Mouse (Mus musculus) left cerebral cortex, postnatal 14 days (tissue): ENCODE measurements around the gene Inppl1. TPM values are rescaled to one million over a fixed set of nuclear protein-coding genes. Genes with fewer than 3 reads are reported as not detected.
A peak's percentile ranks its signal among the peaks of the same experiment; 100 is the strongest.

Experiments used
- DNase-seq, 2 experiments: peaks; one replicate each; pipeline ENCODE4 v3.0.0; 2021 to 2022; ENCODE audit warnings: low spot score in 2 of 2, mixed read lengths in 1 of 2
- intact Hi-C: fragments of 180-260 bp; cut with DNase I; formaldehyde crosslinking; loops from one replicate; pipeline ENCODE4 v1.15.1; 2025
- long read RNA-seq, 2 experiments: library from polyadenylated mRNA; stranded (forward); transcript quantifications; one replicate each; pipeline ENCODE4 v2.0.0; 2021
- total RNA-seq, 2 experiments: library from RNA; stranded (reverse); gene quantifications; 2 replicates each; pipeline ENCODE4 v1.2.3; 2021

Inppl1 gene
- total RNA-seq = 10 to 100 TPM; 23.0 to 27.3 TPM
- long read RNA-seq, experiment 1, full-length matches to known transcripts = 2 of 19 reads
- long read RNA-seq, experiment 1, partial matches to known transcripts = 13 of 19 reads
- long read RNA-seq, experiment 1, other reads (novel, unspliced or antisense) = 4 of 19 reads
- long read RNA-seq, experiment 2, full-length matches to known transcripts = 4 of 10 reads
- long read RNA-seq, experiment 2, partial matches to known transcripts = 6 of 10 reads
- long read RNA-seq, experiment 2, other reads (novel, unspliced or antisense) = 0 of 10 reads

- intact Hi-C loops = loop anchor here (5.0 kb wide), 1 partner anchor 161 kb away; no protein-coding TSS in a partner anchor
- peak; percentile 57 to 67 for DNase-seq
Measured at GRCm38 (mm10) chr7:101837606-101838471, at the start of gene Inppl1. TSS of gene Inppl1 (minus strand) at chr7:101838229.

- no peak for DNase-seq
- intact Hi-C loops = no loop called here
Measured at GRCm38 (mm10) chr7:101886274-101886673, 48.2 kb upstream of the Inppl1 start.

GRCm38 (mm10) chr7:101884160-101884559 is 46.1 kb upstream of the Inppl1 start:
- no peak for DNase-seq
- intact Hi-C loops = no loop called here

GRCm38 (mm10) chr7:101882413-101883154 is 44.6 kb upstream of the Inppl1 start:
- DNase-seq = no peak

GRCm38 (mm10) chr7:101880855-101881254 is 42.8 kb upstream of the Inppl1 start:
- intact Hi-C loops = no loop called here
- no peak for DNase-seq

More at GRCm38 (mm10) chr7:101882413-101883154, 44.6 kb upstream of the Inppl1 start:
- intact Hi-C loops = no loop called here

GRCm38 (mm10) chr7:101875978-101876377 is 37.9 kb upstream of the Inppl1 start:
- DNase-seq = no peak
- intact Hi-C loops = no loop called here

- no peak for DNase-seq
- intact Hi-C loops = no loop called here
Measured at GRCm38 (mm10) chr7:101871296-101871695, 33.3 kb upstream of the Inppl1 start.

GRCm38 (mm10) chr7:101870629-101871028 is 32.6 kb upstream of the Inppl1 start, which contains the start of gene Folr1:
TSS of gene Folr1 (minus strand) at chr7:101870788.
- no peak for DNase-seq
- intact Hi-C loops = no loop called here

GRCm38 (mm10) chr7:101869163-101869500 is 31.1 kb upstream of the Inppl1 start:
- DNase-seq = no peak
- intact Hi-C loops = no loop called here

- intact Hi-C loops = no loop called here
- DNase-seq = no peak
Measured at GRCm38 (mm10) chr7:101868241-101869162, 30.5 kb upstream of the Inppl1 start.

- intact Hi-C loops = no loop called here
- DNase-seq = no peak
Measured at GRCm38 (mm10) chr7:101867482-101867881, 29.5 kb upstream of the Inppl1 start.

GRCm38 (mm10) chr7:101866491-101867265 is 28.6 kb upstream of the Inppl1 start:
- intact Hi-C loops = no loop called here
- DNase-seq = no peak

GRCm38 (mm10) chr7:101863415-101863814 is 25.4 kb upstream of the Inppl1 start, which contains the start of gene Anapc15:
TSS of gene Anapc15 (plus strand) at chr7:101863715.
- intact Hi-C loops = no loop called here

GRCm38 (mm10) chr7:101862291-101862690 is 24.3 kb upstream of the Inppl1 start:
- intact Hi-C loops = no loop called here

More at GRCm38 (mm10) chr7:101863415-101863814, 25.4 kb upstream of the Inppl1 start, which contains the start of gene Anapc15:
- DNase-seq = no peak

GRCm38 (mm10) chr7:101860978-101861377 is 22.9 kb upstream of the Inppl1 start:
- intact Hi-C loops = no loop called here
- DNase-seq = no peak

More at GRCm38 (mm10) chr7:101862291-101862690, 24.3 kb upstream of the Inppl1 start:
- DNase-seq = no peak

GRCm38 (mm10) chr7:101858362-101858761 is 20.3 kb upstream of the Inppl1 start:
- DNase-seq = peak in 1 of 2 experiments; percentile 7
- intact Hi-C loops = no loop called here

- no peak for DNase-seq
- intact Hi-C loops = no loop called here
Measured at GRCm38 (mm10) chr7:101857094-101857493, 19.1 kb upstream of the Inppl1 start, which contains the start of gene Folr2. TSS of gene Folr2 (minus strand) at chr7:101857194.

- DNase-seq = no peak
Measured at GRCm38 (mm10) chr7:101853816-101854215, 15.8 kb upstream of the Inppl1 start.

More at GRCm38 (mm10) chr7:101853816-101854215, 15.8 kb upstream of the Inppl1 start:
- intact Hi-C loops = no loop called here
